Mouse (Mus musculus) retina, postnatal 7 days (tissue): ENCODE measurements around the gene Gpld1.
"Not testable (repeated sequence)": the region's sequence is repeated elsewhere in the genome, so short reads cannot be mapped to it uniquely, and the experiment has no call there.

ENCODE experiments used
- DNase-seq: peaks from one replicate; pipeline ENCODE4 v3.0.0-alpha.2; 2012; ENCODE audit warnings: low read depth, low spot score

The Gpld1 gene

DNA sequence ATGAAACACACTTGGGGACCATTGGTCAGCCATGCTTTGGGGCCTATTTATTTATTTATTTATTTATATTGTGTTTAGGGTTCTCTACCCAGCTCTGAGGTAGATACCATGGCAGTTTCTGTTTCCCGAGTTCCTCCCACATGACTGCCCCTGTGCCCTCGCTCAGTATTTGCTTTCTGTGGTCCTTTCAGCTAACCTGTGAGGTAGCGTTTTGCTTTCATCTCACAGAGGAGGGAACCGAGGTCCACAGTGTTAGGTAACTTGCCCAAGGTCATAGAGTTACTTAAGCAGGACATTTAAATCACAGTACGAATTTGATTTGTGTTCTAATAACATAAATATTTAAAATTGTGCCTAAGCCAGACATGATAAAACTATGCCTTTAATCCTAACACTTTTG lies 4.2 kb downstream of the Gpld1 start:
- DNase-seq, result no peak

GRCm38 (mm10) chr13:24948870-24949269 lies 5.9 kb downstream of the Gpld1 start:
- DNase-seq, result no peak

DNA sequence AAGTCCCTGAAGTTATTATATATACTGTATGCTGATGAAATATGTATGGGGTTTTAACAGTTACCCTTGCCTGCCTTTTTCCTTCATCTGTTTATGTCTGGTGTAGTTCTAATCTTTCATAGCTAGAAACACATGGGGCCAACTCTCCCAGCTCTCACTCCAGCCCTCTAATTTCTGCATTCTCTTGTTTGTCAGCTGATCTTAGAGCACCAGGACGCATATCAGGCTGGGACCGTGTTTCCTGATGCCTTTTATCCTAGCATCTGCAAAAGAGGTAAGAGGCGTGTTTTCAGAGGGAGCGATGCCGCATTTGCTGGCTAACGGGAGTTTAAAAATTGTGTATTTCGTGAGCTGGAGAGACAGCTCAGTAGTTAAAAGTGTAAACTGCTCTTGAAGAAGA lies 9.7 kb downstream of the Gpld1 start:
- DNase-seq, result no peak

- DNase-seq, result no peak
Observed at GRCm38 (mm10) chr13:24955091-24955490, 12.1 kb downstream of the Gpld1 start.

DNA sequence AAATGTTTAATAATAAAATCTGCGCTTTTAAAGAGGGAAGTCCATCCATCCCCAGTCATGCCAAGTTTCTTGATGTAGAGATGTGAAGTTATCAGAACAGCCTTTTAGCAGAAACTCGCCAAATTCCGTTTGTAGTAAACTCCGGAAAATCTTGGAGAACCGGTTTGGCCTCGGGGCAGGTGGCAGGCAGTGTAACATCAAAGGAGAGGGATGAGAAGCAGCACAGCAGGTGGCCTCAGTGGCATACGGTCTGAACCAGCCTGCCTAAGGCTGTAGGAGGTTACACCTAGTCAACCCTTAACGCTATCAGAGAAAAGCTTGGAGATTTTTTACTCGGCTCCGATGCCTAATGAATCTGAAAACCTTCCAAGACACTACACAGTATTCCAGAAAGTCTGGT lies 12.5 kb downstream of the Gpld1 start:
- DNase-seq, result no peak

DNA sequence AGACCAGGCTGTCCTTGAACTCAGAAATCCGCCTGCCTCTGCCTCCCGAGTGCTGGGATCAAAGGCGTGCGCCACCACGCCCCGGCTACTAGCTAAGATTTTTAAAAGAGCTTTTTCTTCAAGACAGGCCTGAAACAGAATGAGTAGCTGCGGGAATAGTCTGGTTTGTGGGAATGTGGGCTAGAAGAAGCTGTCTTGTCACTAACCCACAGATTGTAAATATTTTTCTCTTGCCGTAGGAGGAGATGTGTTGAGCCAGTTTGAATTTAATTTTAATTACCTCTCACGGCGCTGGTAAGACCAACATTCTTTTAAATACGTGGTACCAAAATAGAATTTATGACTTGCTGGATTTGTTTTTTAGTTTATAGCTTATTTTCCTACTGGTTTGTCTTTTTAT lies 15.7 kb downstream of the Gpld1 start:
- DNase-seq, result no peak

DNA sequence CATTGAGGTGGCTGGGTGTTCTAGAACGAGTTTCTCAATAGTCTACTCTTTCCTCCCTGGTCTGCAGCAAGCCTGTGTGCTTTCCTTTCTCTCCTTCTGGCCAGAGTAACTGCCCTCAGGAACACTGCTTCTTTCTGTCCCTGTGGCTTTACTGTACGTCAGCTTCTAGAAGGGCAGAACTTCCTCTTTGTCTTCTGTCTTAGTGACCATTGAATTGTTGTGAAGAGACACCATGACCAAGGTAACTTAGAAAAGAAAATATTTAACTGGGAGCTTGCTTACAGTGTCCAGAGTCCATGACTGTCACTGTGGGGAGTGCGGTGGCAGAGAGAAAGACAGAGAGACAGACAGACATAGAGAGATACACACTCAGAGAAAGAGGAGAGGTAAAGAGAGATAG lies 17.1 kb downstream of the Gpld1 start:
- no peak for DNase-seq

DNA sequence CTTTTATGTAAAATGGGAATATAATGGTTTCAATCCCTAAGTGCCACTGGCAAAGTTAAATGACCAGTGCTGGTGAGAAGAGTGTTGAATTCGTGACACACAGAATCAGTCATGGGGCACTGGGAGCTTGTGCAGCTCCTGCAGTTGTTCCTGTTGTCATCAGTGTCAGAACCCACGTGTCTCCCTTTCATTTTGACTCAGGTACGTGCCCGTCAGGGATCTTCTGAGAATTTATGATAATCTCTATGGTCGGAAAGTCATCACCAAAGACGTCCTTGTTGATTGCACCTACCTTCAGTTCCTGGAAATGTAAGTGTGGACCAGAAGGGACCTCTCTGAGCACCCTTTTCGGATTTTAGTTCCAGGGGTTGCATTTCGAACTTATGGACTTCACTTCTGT lies 19.2 kb downstream of the Gpld1 start:
- DNase-seq, result no peak

- DNase-seq, result no peak
Observed at GRCm38 (mm10) chr13:24965130-24965845, 22.3 kb downstream of the Gpld1 start.

GRCm38 (mm10) chr13:24965846-24966201 lies 22.9 kb downstream of the Gpld1 start:
- no peak for DNase-seq

DNA sequence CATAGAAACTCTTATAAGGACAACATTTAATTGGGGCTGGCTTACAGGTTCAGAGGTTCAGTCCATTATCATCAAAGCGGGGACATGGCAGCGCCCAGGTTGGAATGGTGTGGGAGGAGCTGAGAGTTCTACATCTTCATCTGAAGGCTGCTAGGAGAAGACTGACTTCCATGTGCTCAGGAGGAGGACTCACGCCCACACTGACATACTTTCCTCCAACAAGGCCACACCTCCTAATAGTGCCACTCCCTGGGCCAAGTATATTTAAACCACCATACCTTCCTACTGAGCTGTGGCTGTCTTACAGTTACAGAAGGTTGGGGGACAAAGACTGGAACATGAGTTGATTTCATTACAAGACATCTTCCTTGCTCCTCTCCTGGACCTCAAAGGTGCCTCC lies 28.8 kb downstream of the Gpld1 start:
- DNase-seq, result not testable (repeated sequence)

DNA sequence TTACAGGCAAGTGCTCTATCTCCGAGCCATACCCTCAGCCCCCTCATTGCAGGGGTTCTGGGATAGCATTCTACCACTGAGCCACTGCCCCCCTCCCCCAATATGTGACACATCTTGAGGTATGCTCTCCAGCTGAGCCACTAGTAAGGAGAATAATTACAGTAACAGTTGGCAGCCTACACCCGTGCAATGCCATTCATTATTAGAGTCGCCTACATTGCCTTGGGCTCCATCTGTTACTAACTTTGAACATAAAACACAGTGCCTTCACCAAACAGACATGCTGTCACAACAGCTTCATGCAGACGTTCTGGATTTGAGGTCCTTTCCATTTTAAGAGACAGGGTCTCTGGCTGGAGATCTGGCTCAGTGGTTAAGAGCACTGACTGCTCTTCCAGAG lies 33.4 kb downstream of the Gpld1 start:
- DNase-seq, result no peak

GRCm38 (mm10) chr13:24977820-24978342 lies 34.9 kb downstream of the Gpld1 start:
- no peak for DNase-seq

DNA sequence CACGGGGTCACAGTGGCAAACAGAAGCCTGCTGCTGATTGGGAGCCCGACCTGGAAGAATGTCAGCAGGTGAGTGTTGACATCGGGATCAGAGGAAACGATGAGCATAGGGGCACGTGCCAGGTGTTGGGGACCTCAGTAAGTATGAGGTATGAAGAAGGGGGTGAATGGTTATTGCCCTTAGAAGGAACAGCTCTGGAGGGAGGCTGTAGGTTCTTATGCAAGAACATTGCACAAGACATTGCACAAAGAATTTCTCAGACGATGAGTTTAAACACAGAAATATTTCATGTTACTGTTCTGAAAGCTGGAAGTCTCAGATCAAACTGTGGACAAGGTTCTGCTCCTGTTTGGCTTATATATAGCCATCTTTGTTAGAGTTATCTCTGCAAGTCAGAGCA lies 38.1 kb downstream of the Gpld1 start:
- DNase-seq, result no peak

- DNase-seq, result no peak
Observed at GRCm38 (mm10) chr13:24985435-24985834, 42.5 kb downstream of the Gpld1 start.

DNA sequence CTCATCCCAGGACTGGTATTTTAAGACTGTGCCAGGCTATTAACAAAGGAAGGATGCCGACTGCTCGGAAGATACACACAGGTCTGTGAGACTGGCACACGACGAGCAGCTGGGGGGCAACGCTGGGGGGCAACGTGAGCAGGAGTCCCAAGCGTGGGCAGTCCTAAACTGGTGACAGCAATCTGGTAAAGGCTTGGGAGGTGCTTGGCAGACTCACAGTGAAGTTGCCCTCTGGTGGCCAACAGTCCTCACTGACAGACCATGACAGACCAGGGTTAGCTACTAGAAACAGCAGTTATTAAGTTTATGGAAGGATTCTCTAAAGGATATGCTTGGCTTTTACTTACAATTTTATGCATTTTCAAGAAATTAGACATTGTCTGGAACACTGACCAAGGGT lies 45.4 kb downstream of the Gpld1 start:
- DNase-seq, result peak; percentile 37

DNA sequence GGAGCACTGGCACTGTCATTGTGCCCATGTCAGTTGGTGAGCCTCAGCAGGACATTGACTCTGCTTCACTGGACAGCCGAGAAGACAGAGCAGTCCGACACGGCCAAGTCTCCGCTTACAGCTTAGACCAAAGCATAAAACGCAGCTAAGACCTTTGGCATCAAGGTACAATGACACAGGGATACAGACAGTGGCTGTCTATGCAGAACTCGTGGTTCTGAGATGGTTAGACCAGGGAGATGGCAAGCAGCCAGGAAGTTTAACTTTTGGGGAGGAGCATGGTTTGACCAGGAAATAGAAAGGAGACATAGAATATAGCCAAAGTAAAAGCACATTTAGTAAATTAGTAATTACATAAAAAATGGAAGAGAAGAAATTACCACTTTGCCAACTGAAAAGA lies 46.1 kb downstream of the Gpld1 start:
- DNase-seq, result no peak

DNA sequence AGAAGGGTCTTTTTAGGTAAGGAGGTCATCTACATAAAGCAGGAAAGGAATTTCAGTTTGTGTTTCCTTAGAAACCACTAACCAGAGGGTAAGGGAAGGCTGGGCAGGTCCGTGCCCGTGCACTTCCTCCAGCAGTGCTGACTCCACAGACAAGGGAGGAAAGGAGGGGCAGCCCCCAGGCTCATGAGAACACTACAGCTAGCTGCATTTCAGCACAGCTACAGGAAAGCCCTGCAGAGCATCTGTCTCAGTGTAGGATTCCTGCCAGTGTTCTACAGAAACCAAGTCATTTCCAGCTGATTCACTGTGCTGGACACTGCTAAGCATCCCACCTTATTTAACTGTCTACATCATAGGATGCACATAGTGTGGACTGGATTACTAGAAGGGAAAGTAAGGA lies 50.2 kb downstream of the Gpld1 start:
- DNase-seq, result no peak

GRCm38 (mm10) chr13:24999538-24999937 lies 56.6 kb downstream of the Gpld1 start:
- DNase-seq, result no peak

DNA sequence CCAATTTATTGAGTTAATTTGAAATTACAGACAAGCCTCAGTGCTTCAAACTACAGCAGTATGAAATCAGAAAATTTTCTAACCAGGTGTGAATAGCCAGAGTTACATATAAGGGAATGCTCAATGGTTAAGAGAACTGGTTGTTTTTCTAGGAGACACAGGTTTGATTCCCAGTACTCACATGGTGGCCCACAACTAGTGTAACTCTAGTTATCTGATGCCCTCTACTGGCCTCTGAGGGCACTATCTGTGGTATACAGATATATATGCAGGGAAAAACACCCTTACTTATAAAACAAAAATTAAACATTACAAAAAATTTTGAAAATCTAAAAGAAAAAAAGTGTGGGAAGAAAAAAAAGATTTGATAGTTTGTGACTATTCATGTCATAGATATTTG lies 60.0 kb downstream of the Gpld1 start:
- DNase-seq, result no peak

- no peak for DNase-seq
Observed at GRCm38 (mm10) chr13:25007115-25007514, 64.2 kb downstream of the Gpld1 start.

DNA sequence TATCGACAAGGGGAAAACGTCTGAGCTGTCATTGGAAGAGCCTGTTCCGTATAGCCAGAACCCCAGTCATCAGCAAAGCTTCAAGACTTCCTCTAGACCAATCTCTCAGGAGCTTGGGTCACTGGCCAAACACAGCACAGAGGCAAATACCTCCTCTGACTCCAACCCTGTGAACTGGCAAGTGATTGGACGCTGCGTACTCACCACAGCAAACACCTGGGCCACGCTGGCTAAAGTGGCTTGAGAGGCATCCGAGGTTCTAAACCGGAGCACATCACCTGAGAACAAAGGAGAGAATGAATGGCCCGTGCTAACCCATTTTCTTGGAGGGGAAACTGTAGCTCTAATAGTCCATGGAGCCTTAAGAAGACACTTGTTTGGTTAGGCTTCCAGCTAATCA lies 75.4 kb downstream of the Gpld1 start:
- no peak for DNase-seq

DNA sequence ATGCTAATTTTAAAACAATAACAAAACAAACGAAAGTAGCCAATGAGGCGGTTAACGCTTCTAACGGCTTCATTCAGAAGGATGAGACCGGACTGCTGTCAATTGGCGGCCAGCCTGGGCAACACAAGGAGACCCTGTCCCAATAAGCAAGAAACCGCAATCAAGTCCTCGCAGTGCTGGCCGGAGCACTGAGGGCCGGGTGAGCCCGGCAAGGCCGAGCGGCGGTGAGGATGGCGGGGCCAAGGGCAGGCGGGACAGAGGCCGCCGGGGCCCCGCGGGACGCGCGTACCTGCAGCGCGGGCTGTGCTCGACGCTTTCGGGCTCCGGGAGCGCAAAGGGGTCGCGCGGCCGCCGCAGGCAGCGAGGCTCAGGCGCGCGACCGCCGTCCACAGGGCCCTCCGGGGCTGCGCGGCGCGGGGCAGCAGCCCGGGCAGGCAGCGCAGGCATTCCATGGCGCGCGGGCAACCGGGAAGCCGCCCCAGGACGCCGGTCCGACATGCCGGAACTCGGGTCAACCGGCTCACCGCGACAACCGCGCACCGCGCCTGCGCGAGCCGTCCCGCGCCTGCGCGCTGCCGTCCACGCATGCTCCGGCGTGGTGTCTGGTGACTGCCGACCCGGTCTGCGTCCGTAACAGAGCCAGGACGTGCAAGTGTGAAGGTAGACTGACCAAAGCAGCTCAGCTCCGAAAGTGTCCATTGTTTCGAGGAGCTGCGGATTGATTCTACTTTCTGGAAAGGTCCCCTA lies 77.0 kb downstream of the Gpld1 start, which contains the start of gene Mrs2:
Gene Mrs2 (minus strand): TSS at position 587 of the 747 bp plus-strand sequence.
- peak; percentile 82 for DNase-seq
